Mouse (Mus musculus) forebrain, embryonic 14.5 days (tissue): Measurements from ENCODE around the gene Serpine3. TPM values are rescaled to one million over a fixed set of nuclear protein-coding genes. Genes with fewer than 3 reads are reported as not detected.
"Not testable (repeated sequence)": the region's sequence is repeated elsewhere in the genome, so short reads cannot be mapped to it uniquely, and the experiment has no call there.

Experiments used
- ATAC-seq: fragments of 200-750 bp; cut with Nextera tagmentation; 2 replicates; pipeline ENCODE4 v1.8.0; 2017; ENCODE audit warnings: mild to moderate bottlenecking, moderate library complexity
- DNase-seq: peaks from one replicate; pipeline ENCODE4 v3.0.0-alpha.2; 2015; ENCODE audit warnings: low spot score
- H3K27ac ChIP-seq: fragments of 300-500 bp; sonication (generic); 2 replicates; pipeline ENCODE4 v1.5.1; 2014; ENCODE audit warnings: low read depth, mild to moderate bottlenecking, control low read depth, low read length, moderate library complexity
- H3K27me3 ChIP-seq: fragments of 300-500 bp; sonication (generic); replicated peaks from 2 replicates; pipeline ENCODE4 v1.6.1; 2014; ENCODE audit warnings: low read length, control low read depth, mixed read lengths; ENCODE audit not compliant: control insufficient read depth, insufficient read depth
- H3K36me3 ChIP-seq: fragments of 300-500 bp; sonication (generic); 2 replicates; pipeline ENCODE4 v1.6.1; 2014; ENCODE audit warnings: low read length, control low read depth; ENCODE audit not compliant: control insufficient read depth, insufficient read depth
- H3K4me1 ChIP-seq: fragments of 300-500 bp; sonication (generic); 2 replicates; pipeline ENCODE4 v1.6.1; 2014; ENCODE audit warnings: antibody characterized with exemption, low read length, control low read depth; ENCODE audit not compliant: control insufficient read depth, insufficient read depth
- H3K4me2 ChIP-seq: fragments of 300-500 bp; sonication (generic); 2 replicates; pipeline ENCODE4 v1.6.1; 2014; ENCODE audit warnings: mild to moderate bottlenecking, control low read depth, low read length
- H3K4me3 ChIP-seq: fragments of 300-500 bp; sonication (generic); 2 replicates; pipeline ENCODE4 v1.5.1; 2014; ENCODE audit warnings: low read depth, low read length, control low read depth
- H3K9ac ChIP-seq: fragments of 300-500 bp; sonication (generic); 2 replicates; pipeline ENCODE4 v1.6.1; 2014; ENCODE audit warnings: mild to moderate bottlenecking, low read length, control low read depth, moderate library complexity
- H3K9me3 ChIP-seq: fragments of 300-500 bp; sonication (generic); replicated peaks from 2 replicates; pipeline ENCODE4 v1.6.1; 2016; ENCODE audit warnings: low read length, control low read depth, mixed read lengths; ENCODE audit not compliant: control insufficient read depth
- WGBS: fragments of 180-500 bp; shearing (Covaris S2); extraction: QIAGEN DNeasy Blood & Tissue Kit; methylation state at CpG from one replicate; pipeline ENCODE4 v1.1.7; 2014; 5-methylcytosine and 5-hydroxymethylcytosine counted together
- polyA plus RNA-seq: library from polyadenylated mRNA; unstranded; fragments of >200 nt; fragmentation: Nextera tagmentation; extraction: Ambion mirVana; gene quantifications from 2 replicates; pipeline ENCODE4 v1.2.1, GENCODE M21; 2014

Serpine3 gene
- not detected in 2 replicates for polyA plus RNA-seq

- DNase-seq (no peak), ATAC-seq (no peak)
- Histone ChIP-seq H3K36me3 (no peaks in the 10 kb centered on the region), H3K27me3 (no peaks in the 10 kb centered on the region), H3K4me3 (no peak within 1 kb of the TSS), H3K27ac (no peak within 1 kb of the TSS), H3K9ac (no peak within 1 kb of the TSS), H3K4me1 (no peaks in the 10 kb centered on the region), H3K4me2 (no peak within 1 kb of the TSS), H3K9me3 (no peaks in the 10 kb centered on the region)
- 88% methylated on average over 8 of the region's 8 CpGs for WGBS
These were observed at the start of gene Serpine3 for GRCm38 (mm10) chr14:62663367-62663766. Serpine3 (plus strand) TSS chr14:62663667.

GRCm38 (mm10) chr14:62622393-62622792 is 41.1 kb upstream of the Serpine3 start:
- Histone ChIP-seq H3K4me3 (no peak overlapping the region), H3K9ac (no peak overlapping the region), H3K9me3 (no peaks in the 10 kb centered on the region), H3K4me2 (no peak overlapping the region), H3K27me3 (no peaks in the 10 kb centered on the region), H3K4me1 (peaks cover 5% of the 10 kb centered on the region; the same call in 1 of the 2 replicates), H3K27ac (no peak overlapping the region), H3K36me3 (no peaks in the 10 kb centered on the region)
- peak; percentile 67 for DNase-seq
- WGBS: 21% methylated on average over 3 of the region's 3 CpGs
- ATAC-seq: no peak

- WGBS: 86% methylated on average over 5 of the region's 5 CpGs
- H3K4me3 ChIP-seq: no peak overlapping the region
- H3K27ac ChIP-seq: no peak overlapping the region
- ATAC-seq (no peak), DNase-seq (no peak)
- no peaks in the 10 kb centered on the region for H3K36me3 ChIP-seq
- no peaks in the 10 kb centered on the region for H3K27me3 ChIP-seq
- no peaks in the 10 kb centered on the region for H3K4me1 ChIP-seq
- no peaks in the 10 kb centered on the region for H3K9me3 ChIP-seq
- H3K4me2 ChIP-seq: no peak overlapping the region
- H3K9ac ChIP-seq: no peak overlapping the region
These were observed 35.5 kb upstream of the Serpine3 start for GRCm38 (mm10) chr14:62627951-62628350.

GRCm38 (mm10) chr14:62637436-62638344 is 25.8 kb upstream of the Serpine3 start:
- Histone ChIP-seq H3K4me2 (peak overlapping the region; percentile 4; the same call in 1 of the 2 replicates), H3K27me3 (no peaks in the 10 kb centered on the region), H3K9me3 (no peaks in the 10 kb centered on the region), H3K4me1 (no peaks in the 10 kb centered on the region; the same call in 1 of the 2 replicates), H3K36me3 (no peaks in the 10 kb centered on the region), H3K9ac (no peak overlapping the region; the same call in 1 of the 2 replicates), H3K27ac (peak overlapping the region; percentile 29; the same call in 1 of the 2 replicates), H3K4me3 (no peak overlapping the region)
- 29% methylated on average over 9 of the region's 9 CpGs for WGBS
- ATAC-seq: peak; percentile 55
- DNase-seq: peak; percentile 62

GRCm38 (mm10) chr14:62638345-62638702 is 25.1 kb upstream of the Serpine3 start:
- Histone ChIP-seq H3K4me3 (no peak overlapping the region), H3K9ac (no peak overlapping the region; the same call in 1 of the 2 replicates), H3K9me3 (no peaks in the 10 kb centered on the region), H3K4me2 (peak overlapping the region; percentile 4; the same call in 1 of the 2 replicates), H3K27ac (peak overlapping the region; percentile 29; the same call in 1 of the 2 replicates), H3K36me3 (no peaks in the 10 kb centered on the region), H3K4me1 (no peaks in the 10 kb centered on the region; the same call in 1 of the 2 replicates), H3K27me3 (no peaks in the 10 kb centered on the region)
- DNase-seq: no peak
- no peak for ATAC-seq
- 32% methylated on average over 6 of the region's 6 CpGs for WGBS

- no peak overlapping the region for H3K27ac ChIP-seq
- WGBS: 76% methylated on average over 6 of the region's 6 CpGs
- no peak overlapping the region for H3K4me2 ChIP-seq
- H3K27me3 ChIP-seq: no peaks in the 10 kb centered on the region
- H3K4me1 ChIP-seq: no peaks in the 10 kb centered on the region; the same call in 1 of the 2 replicates
- H3K9me3 ChIP-seq: no peaks in the 10 kb centered on the region
- no peak overlapping the region for H3K9ac ChIP-seq
- H3K4me3 ChIP-seq: no peak overlapping the region
- DNase-seq: no peak
- no peaks in the 10 kb centered on the region for H3K36me3 ChIP-seq
- no peak for ATAC-seq
These were observed 24.4 kb upstream of the Serpine3 start for GRCm38 (mm10) chr14:62639111-62639510.

GRCm38 (mm10) chr14:62639551-62639950 is 23.9 kb upstream of the Serpine3 start:
- Histone ChIP-seq H3K4me1 (no peaks in the 10 kb centered on the region; the same call in 1 of the 2 replicates), H3K4me2 (no peak overlapping the region), H3K36me3 (no peaks in the 10 kb centered on the region), H3K4me3 (no peak overlapping the region), H3K27me3 (no peaks in the 10 kb centered on the region), H3K9me3 (no peaks in the 10 kb centered on the region), H3K9ac (no peak overlapping the region), H3K27ac (no peak overlapping the region)
- ATAC-seq: no peak
- 86% methylated on average over 5 of the region's 5 CpGs for WGBS
- DNase-seq: no peak

GRCm38 (mm10) chr14:62640396-62640795 is 23.1 kb upstream of the Serpine3 start:
- no peak overlapping the region for H3K9ac ChIP-seq
- H3K4me3 ChIP-seq: no peak overlapping the region
- 69% methylated on average over 4 of the region's 4 CpGs for WGBS
- H3K36me3 ChIP-seq: no peaks in the 10 kb centered on the region
- ATAC-seq (no peak), DNase-seq (no peak)
- no peaks in the 10 kb centered on the region; the same call in 1 of the 2 replicates for H3K4me1 ChIP-seq
- no peaks in the 10 kb centered on the region for H3K9me3 ChIP-seq
- no peak overlapping the region for H3K4me2 ChIP-seq
- no peak overlapping the region for H3K27ac ChIP-seq
- no peaks in the 10 kb centered on the region for H3K27me3 ChIP-seq

GRCm38 (mm10) chr14:62642368-62642767 is 21.1 kb upstream of the Serpine3 start:
- 95% methylated on average over 6 of the region's 7 CpGs for WGBS

More at GRCm38 (mm10) chr14:62642368-62642767, 21.1 kb upstream of the Serpine3 start:
- H3K27me3 ChIP-seq, H3K4me3 ChIP-seq, ATAC-seq, DNase-seq, H3K9ac ChIP-seq, H3K27ac ChIP-seq, H3K4me2 ChIP-seq, H3K9me3 ChIP-seq, H3K36me3 ChIP-seq, H3K4me1 ChIP-seq: not testable (repeated sequence)
